Mouse (Mus musculus): ENCODE data around the gene Cfdp1. TPM values are rescaled to one million over a fixed set of nuclear protein-coding genes. Genes with fewer than 3 reads are reported as not detected.

Gene Cfdp1
- polyA plus RNA-seq, 1 experiment from 2014 or later = 180 TPM

DNA sequence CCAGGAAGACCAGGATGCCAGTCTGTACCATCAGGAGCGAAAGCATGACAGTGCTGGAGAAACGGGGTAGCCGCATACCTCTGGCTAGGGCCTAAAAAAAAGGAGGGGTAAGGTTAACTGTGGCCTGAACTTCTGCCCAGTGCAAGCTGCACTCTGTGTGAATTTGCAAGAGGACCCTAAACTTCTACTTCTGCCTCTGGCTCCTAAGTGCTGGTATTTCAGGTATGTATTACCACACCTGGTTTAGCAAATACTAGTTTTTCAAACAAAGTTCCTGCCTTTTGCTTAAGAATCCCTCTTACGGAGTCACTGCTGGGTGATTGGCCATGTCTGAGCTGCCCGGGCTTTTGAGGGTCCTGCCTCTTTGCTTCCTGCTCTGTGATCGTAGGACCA, 36.8 kb upstream of the Cfdp1 start:
- ATAC-seq (replicated peaks; ENCODE audit: low FRiP score, low read depth) = no peak

DNA sequence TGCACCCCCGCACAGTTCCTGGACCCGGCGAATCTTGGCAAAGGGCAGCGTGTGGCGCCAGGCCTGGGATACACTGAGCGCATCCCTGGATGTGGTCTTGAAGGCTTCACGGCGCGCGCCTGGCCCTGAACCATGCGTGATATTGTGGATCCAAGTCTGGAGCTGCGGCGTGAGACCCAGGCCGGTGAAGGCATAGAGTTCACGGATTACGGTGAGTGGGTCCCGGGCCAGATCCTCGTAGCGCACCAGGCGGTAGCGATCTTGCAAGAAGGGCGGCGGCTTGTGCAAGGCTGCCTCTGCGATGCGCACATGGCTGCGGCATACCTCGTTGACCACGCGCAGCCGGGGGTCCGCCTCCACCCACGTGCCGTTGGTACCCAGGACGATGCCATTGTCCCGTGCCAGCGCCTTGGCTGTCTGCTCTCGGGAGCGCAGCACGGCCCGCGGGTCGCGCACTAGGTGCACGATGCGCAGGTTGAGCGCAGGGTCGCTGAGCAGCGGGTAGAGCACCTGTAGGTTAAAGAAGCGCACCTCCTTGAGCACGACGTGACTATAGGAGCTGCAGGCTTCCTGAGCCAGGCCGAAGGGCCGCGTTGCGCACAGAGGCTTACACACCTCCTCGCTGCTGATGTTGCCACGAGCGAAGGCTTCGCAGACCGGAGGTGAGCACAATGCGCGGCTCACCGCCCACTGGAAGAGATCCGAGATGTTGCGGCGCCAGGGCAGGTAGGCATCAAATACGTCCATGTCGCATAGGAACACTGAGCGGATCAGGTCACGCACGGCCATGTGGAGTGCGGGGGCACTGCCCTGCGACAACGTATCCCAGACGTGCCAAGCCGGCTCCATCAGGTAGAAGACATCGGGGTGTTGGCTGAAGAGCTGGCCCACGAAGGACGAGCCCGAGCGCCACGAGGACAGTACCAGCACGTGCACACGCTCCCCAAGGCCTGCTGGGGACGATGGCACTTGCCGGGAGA, 36.1 kb upstream of the Cfdp1 start:
- Histone ChIP-seq H3K4me2 (ENCODE audit: low read length) (peak overlapping the region; percentile 46), H3K4me1 (replicated peaks; ENCODE audit: insufficient read depth, low read length) (peaks cover 15% of the 10 kb centered on the region; the same call in 1 of the 2 replicates), H3K27ac (no peak overlapping the region), H3K9me3 (replicated peaks; ENCODE audit: low read length) (no peaks in the 10 kb centered on the region), H3K27me3 (ENCODE audit: insufficient read depth, low read length) (peaks cover 23% of the 10 kb centered on the region), H3K36me3 (ENCODE audit: insufficient read depth, low read length) (no peaks in the 10 kb centered on the region), H3K4me3 (replicated peaks; ENCODE audit: low read depth, low read length) (peak overlapping the region; percentile 22), H3K9ac (ENCODE audit: low read depth, low read length) (no peak overlapping the region)
- 12% methylated on average over 86 of the region's 86 CpGs for WGBS
- peak; percentile 46 for ATAC-seq (replicated peaks; ENCODE audit: low FRiP score, low read depth)
- no peak for DNase-seq (ENCODE audit: low spot score)
- TF ChIP-seq CTCF (IDR thresholded peaks at IDR 0.05; ENCODE audit: low read depth) = no peak

More for the DNA sequence above, 36.8 kb upstream of the Cfdp1 start:
- Histone ChIP-seq H3K27ac (no peak overlapping the region), H3K4me2 (ENCODE audit: low read length) (no peak overlapping the region), H3K9me3 (replicated peaks; ENCODE audit: low read length) (no peaks in the 10 kb centered on the region), H3K4me1 (replicated peaks; ENCODE audit: insufficient read depth, low read length) (peaks cover 15% of the 10 kb centered on the region; the same call in 1 of the 2 replicates), H3K4me3 (replicated peaks; ENCODE audit: low read depth, low read length) (no peak overlapping the region), H3K27me3 (ENCODE audit: insufficient read depth, low read length) (peaks cover 23% of the 10 kb centered on the region), H3K36me3 (ENCODE audit: insufficient read depth, low read length) (no peaks in the 10 kb centered on the region), H3K9ac (ENCODE audit: low read depth, low read length) (no peak overlapping the region)
- no peak for TF ChIP-seq CTCF (IDR thresholded peaks at IDR 0.05; ENCODE audit: low read depth)
- WGBS = 66% methylated on average over 6 of the region's 6 CpGs
- no peak for DNase-seq (ENCODE audit: low spot score)

DNA sequence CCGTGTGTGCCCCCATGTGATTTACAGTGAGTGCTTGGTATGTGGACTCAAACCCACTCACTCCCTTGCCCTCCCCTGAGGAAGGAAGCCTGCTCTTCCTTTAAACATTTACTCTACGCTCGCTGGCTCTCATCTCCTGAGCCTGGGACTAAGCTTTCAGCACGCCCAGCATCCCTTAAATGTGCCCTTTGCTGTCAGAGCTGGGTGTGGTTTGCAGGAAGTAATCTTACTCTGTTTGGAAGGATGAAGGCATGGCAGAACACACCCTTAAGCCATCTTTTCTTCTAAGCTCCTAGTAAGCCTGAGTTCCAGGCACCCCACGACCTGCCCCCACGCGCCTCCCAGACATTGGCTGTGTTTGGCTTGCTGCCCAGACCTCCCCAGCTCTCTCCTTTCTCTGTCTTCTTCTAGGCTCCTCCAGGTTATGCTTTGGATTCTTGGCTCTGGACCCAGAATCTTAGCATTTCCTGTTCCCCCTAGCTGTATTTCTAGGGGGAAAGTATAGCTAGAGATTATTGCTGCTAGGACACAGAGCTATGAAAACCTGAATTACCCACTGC, 34.1 kb upstream of the Cfdp1 start:
- WGBS = 22% methylated on average over 7 of the region's 7 CpGs
- H3K36me3 ChIP-seq (ENCODE audit: insufficient read depth, low read length) = no peaks in the 10 kb centered on the region
- DNase-seq (ENCODE audit: low spot score) (no peak), ATAC-seq (replicated peaks; ENCODE audit: low FRiP score, low read depth) (no peak)
- H3K27ac ChIP-seq = no peak overlapping the region
- no peak for TF ChIP-seq CTCF (IDR thresholded peaks at IDR 0.05; ENCODE audit: low read depth)
- H3K4me2 ChIP-seq (ENCODE audit: low read length) = no peak overlapping the region
- peaks cover 23% of the 10 kb centered on the region for H3K27me3 ChIP-seq (ENCODE audit: insufficient read depth, low read length)
- peaks cover 15% of the 10 kb centered on the region; the same call in 1 of the 2 replicates for H3K4me1 ChIP-seq (replicated peaks; ENCODE audit: insufficient read depth, low read length)
- no peaks in the 10 kb centered on the region for H3K9me3 ChIP-seq (replicated peaks; ENCODE audit: low read length)
- no peak overlapping the region for H3K9ac ChIP-seq (ENCODE audit: low read depth, low read length)
- H3K4me3 ChIP-seq (replicated peaks; ENCODE audit: low read depth, low read length) = no peak overlapping the region

DNA sequence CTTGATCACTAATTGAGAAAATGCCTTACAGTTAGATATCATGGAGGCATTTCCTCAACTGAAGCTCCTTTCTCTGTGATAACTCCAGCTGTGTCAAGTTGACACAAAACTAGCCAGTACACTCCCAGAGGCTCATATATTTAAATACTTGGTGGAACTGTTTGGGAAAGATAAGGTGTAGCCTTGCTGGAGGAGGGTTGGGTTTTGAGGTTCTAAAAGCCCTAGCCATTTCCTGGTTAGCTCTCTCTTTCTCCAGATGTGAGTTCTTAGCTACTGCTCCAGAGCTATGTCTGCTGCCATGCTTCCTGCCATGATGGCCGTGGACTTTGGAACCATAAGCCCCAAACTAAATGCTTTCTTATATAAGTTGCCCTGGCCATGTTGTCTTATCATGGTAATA, 33.4 kb upstream of the Cfdp1 start:
- no peak for TF ChIP-seq CTCF (IDR thresholded peaks at IDR 0.05; ENCODE audit: low read depth)
- DNase-seq (ENCODE audit: low spot score) (no peak), ATAC-seq (replicated peaks; ENCODE audit: low FRiP score, low read depth) (no peak)
- Histone ChIP-seq H3K9me3 (replicated peaks; ENCODE audit: low read length) (no peaks in the 10 kb centered on the region), H3K4me2 (ENCODE audit: low read length) (no peak overlapping the region), H3K36me3 (ENCODE audit: insufficient read depth, low read length) (no peaks in the 10 kb centered on the region), H3K27ac (no peak overlapping the region), H3K9ac (ENCODE audit: low read depth, low read length) (no peak overlapping the region), H3K27me3 (ENCODE audit: insufficient read depth, low read length) (peaks cover 23% of the 10 kb centered on the region), H3K4me3 (replicated peaks; ENCODE audit: low read depth, low read length) (no peak overlapping the region), H3K4me1 (replicated peaks; ENCODE audit: insufficient read depth, low read length) (peaks cover 15% of the 10 kb centered on the region; the same call in 1 of the 2 replicates)
- WGBS = 69% methylated on average over 1 of the region's 1 CpGs

DNA sequence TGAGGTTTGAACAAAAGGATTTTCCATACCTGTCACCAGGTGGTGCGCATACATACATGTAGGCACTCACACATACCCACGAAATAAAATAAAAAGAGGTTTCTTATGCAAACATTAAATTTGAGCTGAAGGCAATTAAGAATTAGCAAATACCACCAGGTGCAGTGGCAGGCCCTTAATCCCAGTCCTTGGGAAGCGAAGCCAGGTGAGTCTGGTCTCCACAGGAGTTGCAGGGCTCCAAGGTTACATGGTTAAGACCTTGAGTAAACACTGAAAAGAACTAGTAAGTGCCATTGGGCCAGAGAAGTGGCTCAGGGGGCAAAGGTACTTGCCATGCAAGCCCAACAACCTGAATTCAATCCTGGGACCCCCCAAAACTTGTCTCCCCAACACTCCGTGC, 29.5 kb upstream of the Cfdp1 start:
- Histone ChIP-seq H3K9ac (ENCODE audit: low read depth, low read length) (no peak overlapping the region), H3K4me2 (ENCODE audit: low read length) (no peak overlapping the region), H3K4me3 (replicated peaks; ENCODE audit: low read depth, low read length) (no peak overlapping the region), H3K27me3 (ENCODE audit: insufficient read depth, low read length) (no peaks in the 10 kb centered on the region), H3K4me1 (replicated peaks; ENCODE audit: insufficient read depth, low read length) (0 out of 2 replicates have a peak, but pooled peaks cover 7% of the 10 kb centered on the region), H3K9me3 (replicated peaks; ENCODE audit: low read length) (no peaks in the 10 kb centered on the region), H3K36me3 (ENCODE audit: insufficient read depth, low read length) (no peaks in the 10 kb centered on the region), H3K27ac (no peak overlapping the region)
- no peak for DNase-seq (ENCODE audit: low spot score)
- ATAC-seq (replicated peaks; ENCODE audit: low FRiP score, low read depth) = no peak
- WGBS = 92% methylated on average over 4 of the region's 4 CpGs
- no peak for TF ChIP-seq CTCF (IDR thresholded peaks at IDR 0.05; ENCODE audit: low read depth)

DNA sequence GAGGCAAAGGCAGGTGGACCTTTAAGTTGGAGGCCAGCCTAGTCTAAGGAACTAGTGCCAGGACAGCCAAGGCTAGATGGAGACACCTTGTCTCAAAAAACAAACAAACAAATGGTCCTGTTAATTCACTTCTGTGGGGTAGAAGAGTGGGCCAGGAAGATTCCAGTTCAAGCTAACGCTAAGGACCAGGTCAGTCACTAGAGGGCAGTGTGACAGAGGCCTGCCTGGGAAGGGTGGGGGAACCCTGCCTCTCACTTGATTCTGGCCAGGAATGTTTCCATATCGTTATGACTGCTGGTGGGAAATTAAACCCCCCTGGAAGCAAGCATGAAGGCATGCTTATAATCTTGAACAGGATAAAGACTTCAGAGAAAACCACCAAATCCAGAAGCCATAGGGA, 27.5 kb upstream of the Cfdp1 start:
- TF ChIP-seq CTCF (IDR thresholded peaks at IDR 0.05; ENCODE audit: low read depth) = peak; percentile 88
- H3K9me3 ChIP-seq (replicated peaks; ENCODE audit: low read length) = no peaks in the 10 kb centered on the region
- H3K4me1 ChIP-seq (replicated peaks; ENCODE audit: insufficient read depth, low read length) = no peaks in the 10 kb centered on the region
- no peaks in the 10 kb centered on the region for H3K27me3 ChIP-seq (ENCODE audit: insufficient read depth, low read length)
- 0% methylated on average over 2 of the region's 2 CpGs for WGBS
- ATAC-seq (replicated peaks; ENCODE audit: low FRiP score, low read depth) = no peak
- H3K27ac ChIP-seq = no peak overlapping the region
- no peaks in the 10 kb centered on the region for H3K36me3 ChIP-seq (ENCODE audit: insufficient read depth, low read length)
- H3K9ac ChIP-seq (ENCODE audit: low read depth, low read length) = no peak overlapping the region
- no peak overlapping the region for H3K4me3 ChIP-seq (replicated peaks; ENCODE audit: low read depth, low read length)
- H3K4me2 ChIP-seq (ENCODE audit: low read length) = no peak overlapping the region
- peak; percentile 77 for DNase-seq (ENCODE audit: low spot score)

All from kidney, postnatal 0 days (tissue).